Mouse (Mus musculus) neural tube, embryonic 12.5 days (tissue): ENCODE data around the gene Bcam. TPM values are rescaled to one million over a fixed set of nuclear protein-coding genes. Genes with fewer than 3 reads are reported as not detected.
"Not testable (repeated sequence)": the region's sequence is repeated elsewhere in the genome, so short reads cannot be mapped to it uniquely, and the experiment has no call there.

Experiments used
- ATAC-seq: fragments of 200-750 bp; cut with Nextera tagmentation; 2 replicates; pipeline ENCODE4 v1.8.0; 2017; ENCODE audit warnings: low read depth, mild to moderate bottlenecking, moderate TSS enrichment, moderate library complexity; ENCODE audit not compliant: low FRiP score
- H3K27ac ChIP-seq: fragments of 300-500 bp; sonication (generic); 2 replicates; pipeline ENCODE4 v1.5.1; 2016
- H3K27me3 ChIP-seq: fragments of 300-500 bp; sonication (generic); replicated peaks from 2 replicates; pipeline ENCODE4 v1.6.1; 2016; ENCODE audit warnings: mild to moderate bottlenecking
- H3K36me3 ChIP-seq: fragments of 300-500 bp; sonication (generic); 2 replicates; pipeline ENCODE4 v1.6.1; 2016; ENCODE audit warnings: mild to moderate bottlenecking
- H3K4me1 ChIP-seq: fragments of 300-500 bp; sonication (generic); 2 replicates; pipeline ENCODE4 v1.6.1; 2016
- H3K4me2 ChIP-seq: fragments of 300-500 bp; sonication (generic); replicated peaks from 2 replicates; pipeline ENCODE4 v1.6.1; 2016; ENCODE audit warnings: mild to moderate bottlenecking
- H3K4me3 ChIP-seq: fragments of 300-500 bp; sonication (generic); 2 replicates; pipeline ENCODE4 v1.5.1; 2016
- H3K9ac ChIP-seq: fragments of 300-500 bp; sonication (generic); 2 replicates; pipeline ENCODE4 v1.6.1; 2016; ENCODE audit warnings: mild to moderate bottlenecking
- H3K9me3 ChIP-seq: fragments of 300-500 bp; sonication (generic); 2 replicates; pipeline ENCODE4 v1.6.1; 2016; ENCODE audit warnings: mild to moderate bottlenecking
- WGBS: fragments of 180-500 bp; shearing (Covaris S2); methylation state at CpG from one replicate; pipeline ENCODE4 v1.1.7; 2016; 5-methylcytosine and 5-hydroxymethylcytosine counted together
- polyA plus RNA-seq: library from polyadenylated mRNA; unstranded; fragments of >200 nt; fragmentation: Nextera tagmentation; extraction: Ambion mirVana; gene quantifications from 2 replicates; pipeline ENCODE4 v1.2.1, GENCODE M21; 2016

Gene Bcam
- polyA plus RNA-seq, 1 experiment from 2014 or later: 15.1 TPM

DNA sequence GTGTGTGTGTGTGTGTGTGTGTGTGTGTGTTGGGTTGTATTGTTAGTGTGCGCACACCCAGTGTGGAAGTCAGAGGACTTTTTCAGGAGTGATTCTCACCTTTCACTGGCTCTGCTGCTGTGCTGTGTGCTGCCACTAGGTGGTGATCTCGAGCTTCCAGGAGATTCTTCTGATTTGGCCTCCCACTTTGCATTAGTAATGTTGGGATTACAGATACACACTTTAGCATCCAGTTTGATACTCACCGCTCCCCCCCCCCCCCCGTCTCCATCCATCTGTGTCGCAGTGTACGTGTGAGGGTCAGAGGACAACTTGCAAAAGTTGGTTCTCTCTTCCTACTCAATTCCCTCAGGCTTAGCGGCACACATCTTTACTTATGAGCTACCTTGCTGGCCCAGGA lies 32.2 kb upstream of the Bcam start:
- Histone ChIP-seq H3K9ac (no peak overlapping the region), H3K27me3 (no peaks in the 10 kb centered on the region), H3K36me3 (no peaks in the 10 kb centered on the region), H3K4me2 (no peak overlapping the region), H3K9me3 (no peaks in the 10 kb centered on the region), H3K4me1 (no peaks in the 10 kb centered on the region), H3K27ac (no peak overlapping the region), H3K4me3 (no peak overlapping the region)
- 20% methylated on average over 7 of the region's 7 CpGs for WGBS
- ATAC-seq: no peak

DNA sequence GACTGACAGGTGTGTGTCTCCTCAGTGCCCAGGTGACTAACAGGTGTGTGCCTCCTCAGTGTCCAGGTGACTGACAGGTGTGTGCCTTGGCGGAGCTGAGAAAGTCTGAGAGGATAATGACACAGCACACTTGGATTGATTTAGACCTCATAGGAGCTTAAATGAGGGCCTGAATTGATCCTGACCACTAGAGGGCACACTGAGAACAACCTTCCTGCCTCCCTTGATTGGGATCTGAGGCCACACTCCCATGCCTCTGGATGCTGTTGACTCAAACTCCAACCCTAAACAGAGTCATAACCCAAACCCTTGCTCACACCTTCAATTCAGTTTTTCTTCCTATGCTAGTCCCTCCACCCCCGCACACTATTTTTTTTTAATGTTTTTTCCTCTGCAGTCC lies 29.9 kb upstream of the Bcam start:
- Histone ChIP-seq H3K9me3 (no peaks in the 10 kb centered on the region), H3K36me3 (no peaks in the 10 kb centered on the region), H3K4me1 (no peaks in the 10 kb centered on the region), H3K9ac (no peak overlapping the region), H3K27ac (no peak overlapping the region), H3K27me3 (peaks cover 17% of the 10 kb centered on the region), H3K4me2 (no peak overlapping the region), H3K4me3 (no peak overlapping the region)
- 24% methylated on average over 2 of the region's 2 CpGs for WGBS
- ATAC-seq: no peak

DNA sequence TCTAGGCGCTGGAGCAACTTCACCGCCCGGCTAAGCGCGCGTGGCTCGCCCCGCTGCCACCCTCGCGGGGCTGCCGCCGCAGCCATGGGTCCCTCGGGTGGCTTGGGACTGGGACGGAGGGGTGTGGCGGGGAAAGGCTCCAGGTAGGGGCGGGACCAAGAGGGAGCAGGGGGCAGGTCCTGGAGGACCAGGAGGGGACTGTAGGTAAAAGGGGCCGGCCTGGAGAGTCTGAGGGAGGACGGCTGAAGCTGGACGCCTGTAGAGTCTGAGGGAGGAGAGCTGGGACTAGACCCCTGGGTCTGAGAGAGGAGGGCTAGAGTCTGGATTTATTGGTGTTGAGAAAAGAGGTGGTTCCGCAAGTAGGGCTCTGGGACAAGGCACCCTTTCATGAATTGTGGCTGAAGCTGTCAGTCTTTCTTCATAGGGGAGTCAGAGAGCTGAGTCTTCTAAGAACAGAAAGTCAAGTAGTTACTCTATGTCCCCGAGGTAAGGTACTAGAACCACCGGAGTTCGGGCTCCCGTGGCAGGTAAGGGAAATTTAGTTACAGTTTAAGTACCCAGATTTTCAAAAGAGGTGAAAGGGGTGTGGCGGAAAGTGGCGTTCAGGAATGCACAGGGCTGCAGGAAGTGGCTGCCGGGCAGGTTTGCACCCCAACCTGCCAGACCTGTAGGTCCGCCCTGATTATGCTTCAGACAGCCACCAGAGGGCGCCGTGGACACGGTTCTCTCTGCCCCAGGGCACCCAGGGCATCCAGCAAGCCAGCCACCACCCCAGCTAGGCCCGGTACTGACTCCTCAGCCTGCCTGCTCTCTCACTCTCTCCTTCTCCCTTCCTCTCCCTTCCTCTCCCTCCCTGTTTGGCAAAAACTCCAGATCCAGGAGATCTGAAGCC lies 26.1 kb upstream of the Bcam start, which contains the start of gene Cblc:
TSS of gene Cblc (minus strand) at position 113 of the 892 bp plus-strand sequence.
- WGBS: 2% methylated on average over 32 of the region's 32 CpGs
- Histone ChIP-seq H3K27me3 (peaks cover 25% of the 10 kb centered on the region), H3K4me2 (no peak within 1 kb of the TSS), H3K9ac (no peak within 1 kb of the TSS), H3K4me3 (no peak within 1 kb of the TSS), H3K36me3 (no peaks in the 10 kb centered on the region), H3K9me3 (no peaks in the 10 kb centered on the region), H3K4me1 (no peaks in the 10 kb centered on the region), H3K27ac (no peak within 1 kb of the TSS)
- ATAC-seq: peak; percentile 41; the same call in 1 of the 2 replicates

DNA sequence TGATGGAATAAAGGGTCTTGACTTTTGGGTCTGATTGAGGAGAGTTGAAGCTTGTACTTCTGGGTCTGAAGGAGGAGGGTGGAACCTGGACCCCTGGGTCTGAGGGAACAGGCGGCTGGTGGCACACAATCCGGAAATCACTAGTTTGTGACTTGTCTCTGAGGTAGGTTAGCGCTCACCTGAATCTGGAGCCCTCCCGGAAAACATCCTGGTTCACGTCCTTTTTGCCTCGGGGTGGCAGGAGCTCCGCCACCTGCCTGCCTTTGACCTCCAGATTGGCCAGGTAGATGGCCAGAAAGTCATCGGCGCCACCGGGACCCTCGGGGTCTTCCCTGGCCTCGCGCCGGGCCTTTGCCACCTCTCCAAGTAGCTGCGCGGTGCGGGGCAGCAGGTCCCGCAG lies 25.4 kb upstream of the Bcam start:
- H3K4me3 ChIP-seq: no peak overlapping the region
- no peak overlapping the region for H3K4me2 ChIP-seq
- no peak for ATAC-seq
- H3K4me1 ChIP-seq: no peaks in the 10 kb centered on the region
- H3K9ac ChIP-seq: no peak overlapping the region
- 9% methylated on average over 18 of the region's 18 CpGs for WGBS
- peaks cover 25% of the 10 kb centered on the region for H3K27me3 ChIP-seq
- H3K36me3 ChIP-seq: no peaks in the 10 kb centered on the region
- no peaks in the 10 kb centered on the region for H3K9me3 ChIP-seq
- H3K27ac ChIP-seq: no peak overlapping the region

DNA sequence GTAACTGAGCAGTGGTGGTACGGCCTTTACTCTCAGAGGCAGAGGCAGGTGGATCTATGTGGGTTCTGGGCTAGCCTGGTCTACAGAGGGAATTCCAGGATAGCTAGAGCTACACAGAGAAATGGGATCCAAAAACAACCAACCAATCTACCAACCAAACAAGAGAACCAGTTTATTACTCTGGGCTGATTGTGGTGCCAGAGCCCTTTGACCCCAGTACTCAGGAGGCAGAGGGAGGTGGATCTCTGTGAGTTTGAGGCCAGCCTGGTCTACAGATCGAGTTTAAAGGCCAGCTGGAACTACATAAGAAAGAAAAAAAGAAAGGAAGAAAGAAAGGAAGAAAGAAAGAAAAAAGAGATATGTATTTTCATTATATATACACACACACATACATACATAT lies 24.4 kb upstream of the Bcam start:
- Histone ChIP-seq H3K27me3 (peaks cover 25% of the 10 kb centered on the region), H3K4me1 (no peaks in the 10 kb centered on the region), H3K36me3 (no peaks in the 10 kb centered on the region), H3K27ac (no peak overlapping the region), H3K9ac (no peak overlapping the region), H3K4me2 (no peak overlapping the region), H3K9me3 (no peaks in the 10 kb centered on the region), H3K4me3 (no peak overlapping the region)
- 59% methylated on average over 2 of the region's 2 CpGs for WGBS
- no peak for ATAC-seq

DNA sequence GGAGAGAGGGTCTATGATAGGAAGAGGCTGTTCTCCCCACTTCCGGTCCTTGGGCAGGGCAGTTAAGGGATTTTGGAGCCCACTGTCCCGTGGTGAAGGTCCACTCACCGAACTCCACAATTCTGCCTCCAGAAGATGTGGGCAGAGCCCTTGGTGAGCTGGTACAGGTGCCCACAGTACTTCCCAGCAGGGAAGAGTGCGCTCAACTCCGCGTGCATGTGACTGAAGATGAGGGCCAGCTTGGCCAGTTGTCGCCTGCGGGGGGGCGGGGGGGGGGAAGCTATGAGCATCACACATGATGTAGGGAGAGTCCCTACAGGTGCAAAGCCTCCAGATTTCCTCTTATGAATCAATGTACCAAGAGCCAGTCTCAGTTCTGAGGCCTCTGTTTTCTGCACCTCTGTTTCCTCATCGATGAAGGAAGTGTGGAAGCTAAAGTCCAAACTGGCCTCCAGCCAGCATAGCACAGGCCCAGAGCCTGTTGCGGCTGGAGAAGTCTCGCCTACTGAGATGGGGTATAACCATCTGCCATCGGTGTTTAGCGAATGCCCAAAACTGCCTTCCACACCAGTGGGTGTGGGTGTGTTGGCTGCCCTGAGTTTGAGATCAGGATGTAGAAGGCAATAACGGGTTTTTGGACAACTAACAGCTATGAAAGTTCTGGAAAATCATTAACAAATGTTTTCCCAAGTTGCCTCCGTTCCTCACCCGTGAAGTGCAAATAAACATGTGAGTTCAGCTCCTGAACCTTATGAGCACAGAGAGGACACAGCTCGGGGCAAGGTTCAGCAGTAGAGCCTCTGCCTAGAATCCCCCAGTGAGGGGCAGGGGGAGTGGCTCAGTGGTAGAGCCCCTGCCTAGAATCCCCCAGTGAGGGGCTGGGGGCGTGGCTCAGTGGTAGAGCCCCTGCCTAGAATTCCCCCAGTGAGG lies 22.1 kb upstream of the Bcam start:
- peaks cover 25% of the 10 kb centered on the region for H3K27me3 ChIP-seq
- H3K4me2 ChIP-seq: no peak overlapping the region
- no peak overlapping the region for H3K4me3 ChIP-seq
- H3K27ac ChIP-seq: no peak overlapping the region
- H3K9me3 ChIP-seq: no peaks in the 10 kb centered on the region
- 85% methylated on average over 19 of the region's 19 CpGs for WGBS
- H3K9ac ChIP-seq: no peak overlapping the region
- H3K4me1 ChIP-seq: peaks cover 4% of the 10 kb centered on the region; the same call in 1 of the 2 replicates
- ATAC-seq: no peak
- H3K36me3 ChIP-seq: no peaks in the 10 kb centered on the region

DNA sequence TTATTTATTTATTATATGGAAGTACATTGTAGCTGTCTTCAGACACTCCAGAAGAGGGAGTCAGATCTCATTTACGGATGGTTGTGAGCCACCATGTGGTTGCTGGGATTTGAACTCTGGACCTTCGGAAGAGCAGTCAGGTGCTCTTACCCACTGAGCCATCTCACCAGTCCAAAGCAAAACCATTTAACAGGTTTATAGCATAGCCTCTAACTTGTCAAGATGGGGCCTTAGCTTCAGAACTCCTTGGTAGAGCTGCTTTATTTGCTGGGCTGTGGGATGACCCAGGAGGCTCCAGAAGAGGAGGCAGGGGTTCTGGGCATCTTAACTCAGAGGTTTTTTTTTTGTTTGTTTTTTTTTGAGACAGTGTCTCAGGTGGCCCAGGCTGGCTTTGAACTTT lies 20.7 kb upstream of the Bcam start:
- H3K4me1 ChIP-seq, H3K9me3 ChIP-seq, ATAC-seq, H3K9ac ChIP-seq, H3K4me3 ChIP-seq, H3K36me3 ChIP-seq, H3K27ac ChIP-seq, H3K4me2 ChIP-seq: not testable (repeated sequence)
- H3K27me3 ChIP-seq: peaks cover 15% of the 10 kb centered on the region
- 90% methylated on average over 2 of the region's 2 CpGs for WGBS

DNA sequence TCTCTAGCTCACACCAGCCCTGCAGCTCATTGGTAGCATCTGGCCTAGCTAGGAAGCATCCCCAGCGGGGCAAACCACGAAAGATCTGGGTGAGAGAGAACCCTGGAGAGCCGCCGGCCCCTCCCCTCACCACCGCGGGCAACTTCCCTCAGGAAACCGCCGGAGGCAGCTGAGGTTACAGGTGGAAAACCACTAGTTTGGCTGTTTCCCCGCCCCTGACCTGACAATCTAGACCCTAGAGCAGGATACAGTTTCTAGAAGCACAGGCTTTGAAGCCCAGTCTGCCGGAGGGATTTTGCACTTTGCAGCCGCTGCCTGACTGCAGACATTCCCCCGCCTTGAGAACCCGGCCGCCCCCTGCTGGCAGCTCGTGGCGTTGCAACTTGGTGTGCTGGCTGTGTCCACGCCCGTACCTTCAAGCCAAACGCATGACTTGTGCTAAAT lies 19.1 kb upstream of the Bcam start:
- 2% methylated on average over 19 of the region's 19 CpGs for WGBS
- peak overlapping the region; percentile 64 for H3K4me2 ChIP-seq

DNA sequence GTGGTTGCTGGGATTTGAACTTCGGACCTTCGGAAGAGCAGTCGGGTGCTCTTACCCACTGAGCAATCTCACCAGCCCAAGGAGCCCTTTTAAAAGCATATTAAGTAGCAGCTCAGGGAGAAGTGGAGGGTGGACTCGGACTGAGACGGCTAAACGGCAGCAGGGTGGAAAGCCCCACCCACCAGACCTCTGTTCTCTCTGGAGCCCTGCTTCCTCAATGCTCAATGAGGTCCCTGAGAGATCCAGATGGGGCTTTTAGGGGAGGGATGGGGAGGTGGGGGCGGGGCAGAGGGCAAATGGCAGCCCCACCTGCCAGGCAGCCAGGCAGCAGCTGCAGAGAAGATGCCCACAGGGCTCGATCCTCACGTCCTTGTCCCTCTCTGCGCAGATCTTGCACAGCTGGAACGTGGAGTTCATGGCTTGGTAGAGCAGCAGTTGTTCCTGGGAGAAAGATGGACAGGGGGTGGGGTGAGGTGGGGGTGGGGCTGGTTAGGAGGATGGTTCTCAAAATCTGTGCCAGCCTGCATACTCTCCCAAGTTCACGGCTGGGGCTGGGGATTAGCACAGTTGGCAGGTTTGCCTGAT lies 15.2 kb upstream of the Bcam start:
- Histone ChIP-seq H3K36me3 (no peaks in the 10 kb centered on the region), H3K4me3 (no peak overlapping the region), H3K4me2 (no peak overlapping the region), H3K27me3 (no peaks in the 10 kb centered on the region), H3K9me3 (no peaks in the 10 kb centered on the region; the same call in 1 of the 2 replicates), H3K27ac (no peak overlapping the region), H3K4me1 (peaks cover 4% of the 10 kb centered on the region; the same call in 1 of the 2 replicates), H3K9ac (no peak overlapping the region)
- 44% methylated on average over 12 of the region's 12 CpGs for WGBS
- ATAC-seq: no peak

More for the DNA sequence above, 19.1 kb upstream of the Bcam start:
- ATAC-seq: no peak
- peaks cover 4% of the 10 kb centered on the region; the same call in 1 of the 2 replicates for H3K4me1 ChIP-seq
- H3K27ac ChIP-seq: no peak overlapping the region
- peaks cover under 1% of the 10 kb centered on the region; the same call in 1 of the 2 replicates for H3K27me3 ChIP-seq
- H3K36me3 ChIP-seq: no peaks in the 10 kb centered on the region
- 0 out of 2 replicates have a peak overlapping the region, but pooled peaks have one; percentile 26 for H3K9ac ChIP-seq
- H3K9me3 ChIP-seq: no peaks in the 10 kb centered on the region
- H3K4me3 ChIP-seq: peak overlapping the region; percentile 26; the same call in 1 of the 2 replicates

DNA sequence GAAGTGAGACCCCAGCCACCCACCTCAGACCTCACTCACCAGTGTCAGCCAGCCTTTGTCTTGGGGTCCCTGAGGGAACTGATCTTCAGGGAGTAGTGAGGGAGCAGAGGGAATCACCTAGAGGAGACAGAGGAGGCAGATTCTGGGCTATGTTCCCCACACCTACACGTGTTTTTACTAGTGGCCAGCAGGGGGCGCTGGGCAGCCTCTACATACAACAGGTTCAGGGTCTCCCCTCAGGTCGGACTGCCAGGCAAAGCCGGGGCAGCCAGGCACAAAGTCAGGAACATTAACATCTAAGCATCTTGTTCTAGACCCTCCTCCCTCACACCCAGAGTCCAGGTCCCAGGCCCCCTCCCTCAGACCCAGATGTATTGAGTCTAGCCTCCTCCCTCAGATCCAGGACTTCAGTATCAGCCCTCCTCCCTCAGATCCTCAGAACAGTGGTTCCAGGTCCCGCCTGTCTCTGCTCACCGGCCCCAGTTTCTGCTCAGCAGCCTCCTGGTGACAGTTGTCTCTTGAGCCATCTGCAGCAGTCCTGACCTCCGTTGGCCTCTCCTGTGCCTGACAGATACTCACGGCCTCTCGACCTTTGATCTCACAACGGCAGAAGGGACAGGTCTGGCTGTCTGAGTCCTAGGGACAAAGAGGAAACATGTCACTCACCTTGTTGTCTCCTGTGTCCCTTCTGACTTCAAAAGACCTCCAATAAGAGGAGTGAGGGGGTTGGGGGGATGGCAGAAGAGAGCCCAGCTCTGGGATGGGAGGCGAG lies 14.1 kb upstream of the Bcam start:
- no peaks in the 10 kb centered on the region for H3K36me3 ChIP-seq
- no peak overlapping the region for H3K27ac ChIP-seq
- H3K4me3 ChIP-seq: no peak overlapping the region
- ATAC-seq: no peak
- H3K9ac ChIP-seq: no peak overlapping the region
- H3K9me3 ChIP-seq: peaks cover 2% of the 10 kb centered on the region
- H3K4me1 ChIP-seq: peaks cover 4% of the 10 kb centered on the region; the same call in 1 of the 2 replicates
- no peaks in the 10 kb centered on the region for H3K27me3 ChIP-seq
- 46% methylated on average over 11 of the region's 11 CpGs for WGBS
- no peak overlapping the region for H3K4me2 ChIP-seq

DNA sequence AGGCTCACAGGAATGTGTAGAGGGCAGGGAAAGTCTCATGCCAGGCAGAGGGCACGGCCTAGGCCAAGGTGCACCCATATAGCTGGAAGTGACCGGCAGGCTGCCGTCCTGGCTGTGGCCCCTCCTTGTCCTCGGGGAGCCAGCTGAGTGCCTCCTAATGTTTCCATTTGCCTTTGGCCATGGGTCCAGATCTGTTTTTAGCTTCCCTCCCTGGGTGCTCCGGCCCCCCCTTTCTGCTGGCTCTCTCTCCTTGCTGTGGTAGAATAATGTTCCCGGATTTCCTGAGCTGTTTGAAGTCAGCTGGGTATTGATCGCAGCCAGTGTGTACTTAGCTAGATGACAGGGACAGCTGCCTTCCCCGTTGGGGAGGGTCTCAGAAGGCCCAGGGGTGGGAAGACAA lies 12.8 kb upstream of the Bcam start:
- no peak overlapping the region for H3K9ac ChIP-seq
- no peak overlapping the region for H3K4me3 ChIP-seq
- H3K4me2 ChIP-seq: no peak overlapping the region
- ATAC-seq: no peak
- H3K36me3 ChIP-seq: no peaks in the 10 kb centered on the region
- H3K27ac ChIP-seq: no peak overlapping the region
- H3K9me3 ChIP-seq: peaks cover 5% of the 10 kb centered on the region
- H3K4me1 ChIP-seq: no peaks in the 10 kb centered on the region
- H3K27me3 ChIP-seq: no peaks in the 10 kb centered on the region
- WGBS: 76% methylated on average over 8 of the region's 8 CpGs
